Mouse (Mus musculus) midbrain, embryonic 16.5 days (tissue): Measurements from ENCODE around the gene Atp7b. TPM values are rescaled to one million over a fixed set of nuclear protein-coding genes. Genes with fewer than 3 reads are reported as not detected.

Experiments used
- ATAC-seq: fragments of 200-750 bp; cut with Nextera tagmentation; 2 replicates; pipeline ENCODE4 v1.8.0; 2017; ENCODE audit warnings: moderate TSS enrichment
- H3K27ac ChIP-seq: fragments of 300-500 bp; sonication (generic); 2 replicates; pipeline ENCODE4 v1.5.1; 2014; ENCODE audit warnings: mild to moderate bottlenecking, low read length, mixed read lengths
- H3K27me3 ChIP-seq: fragments of 300-500 bp; sonication (generic); 2 replicates; pipeline ENCODE4 v1.6.1; 2014; ENCODE audit warnings: low read depth, low read length, mixed read lengths; ENCODE audit not compliant: control insufficient read depth, insufficient read depth
- H3K36me3 ChIP-seq: fragments of 300-500 bp; sonication (generic); 2 replicates; pipeline ENCODE4 v1.6.1; 2014; ENCODE audit warnings: mild to moderate bottlenecking, low read length, moderate library complexity, mixed read lengths; ENCODE audit not compliant: control insufficient read depth, insufficient read depth
- H3K4me1 ChIP-seq: fragments of 300-500 bp; sonication (generic); 2 replicates; pipeline ENCODE4 v1.6.1; 2014; ENCODE audit warnings: mild to moderate bottlenecking, low read length, mixed read lengths; ENCODE audit not compliant: control insufficient read depth, insufficient read depth
- H3K4me2 ChIP-seq: fragments of 300-500 bp; sonication (generic); 2 replicates; pipeline ENCODE4 v1.6.1; 2014; ENCODE audit warnings: mild to moderate bottlenecking, low read length, mixed read lengths
- H3K4me3 ChIP-seq: fragments of 300-500 bp; sonication (generic); 2 replicates; pipeline ENCODE4 v1.5.1; 2014; ENCODE audit warnings: low read depth, mild to moderate bottlenecking, low read length, moderate library complexity, mixed read lengths
- H3K9ac ChIP-seq: fragments of 300-500 bp; sonication (generic); 2 replicates; pipeline ENCODE4 v1.6.1; 2014; ENCODE audit warnings: low read depth, low read length, mixed read lengths
- H3K9me3 ChIP-seq: fragments of 300-500 bp; sonication (generic); replicated peaks from 2 replicates; pipeline ENCODE4 v1.6.1; 2014; ENCODE audit warnings: mild to moderate bottlenecking, low read length, mixed read lengths; ENCODE audit not compliant: control insufficient read depth, poor library complexity, severe bottlenecking
- WGBS: fragments of 180-500 bp; shearing (Covaris S2); extraction: QIAGEN DNeasy Blood & Tissue Kit; methylation state at CpG from one replicate; pipeline ENCODE4 v1.1.7; 2014; 5-methylcytosine and 5-hydroxymethylcytosine counted together
- polyA plus RNA-seq: library from polyadenylated mRNA; unstranded; fragments of >200 nt; fragmentation: Nextera tagmentation; extraction: Ambion mirVana; gene quantifications from 2 replicates; pipeline ENCODE4 v1.2.1, GENCODE M21; 2015

Atp7b gene
- polyA plus RNA-seq, 1 experiment from 2014 or later, result 1.5 TPM

GRCm38 (mm10) chr8:21966646-21967045, 93.5 kb downstream of the Atp7b start:
- no peaks in the 10 kb centered on the region for H3K27me3 ChIP-seq
- 75% methylated on average over 1 of the region's 1 CpGs for WGBS
- no peaks in the 10 kb centered on the region for H3K9me3 ChIP-seq
- H3K27ac ChIP-seq, result no peak overlapping the region
- no peak overlapping the region for H3K9ac ChIP-seq
- H3K36me3 ChIP-seq, result no peaks in the 10 kb centered on the region
- no peak overlapping the region for H3K4me3 ChIP-seq
- no peaks in the 10 kb centered on the region for H3K4me1 ChIP-seq
- ATAC-seq, result no peak
- no peak overlapping the region for H3K4me2 ChIP-seq

DNA sequence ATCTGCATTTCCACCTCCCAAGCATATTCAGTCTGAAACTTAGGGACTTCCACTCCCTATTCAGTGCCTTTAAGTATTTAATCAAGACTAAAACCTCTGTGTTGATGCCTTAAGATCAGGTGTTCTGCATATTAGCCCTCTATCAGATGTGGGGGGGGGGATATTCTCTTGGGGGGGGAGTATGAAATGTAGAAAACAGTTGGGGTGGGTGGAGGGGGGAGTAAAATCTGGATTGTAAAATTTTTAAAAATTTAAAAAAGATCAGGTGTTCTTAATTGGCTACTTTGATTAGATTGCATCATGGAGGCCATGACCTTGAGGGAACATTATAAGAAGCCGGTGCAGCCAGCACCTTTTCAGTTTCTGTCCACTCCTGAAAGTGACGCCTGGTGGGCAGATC, 101.7 kb downstream of the Atp7b start, which contains the start of gene Fam90a1a:
TSS of gene Fam90a1a (plus strand) at position 301 of the 400 bp plus-strand sequence.
- Histone ChIP-seq H3K4me2 (no peak within 1 kb of the TSS), H3K9me3 (no peaks in the 10 kb centered on the region), H3K27ac (no peak within 1 kb of the TSS), H3K27me3 (no peaks in the 10 kb centered on the region), H3K4me3 (no peak within 1 kb of the TSS), H3K9ac (no peak within 1 kb of the TSS), H3K4me1 (no peaks in the 10 kb centered on the region), H3K36me3 (no peaks in the 10 kb centered on the region)
- ATAC-seq, result no peak
- 94% methylated on average over 2 of the region's 2 CpGs for WGBS

- Histone ChIP-seq H3K4me3 (no peak overlapping the region), H3K36me3 (no peaks in the 10 kb centered on the region), H3K9ac (no peak overlapping the region), H3K9me3 (no peaks in the 10 kb centered on the region), H3K27me3 (no peaks in the 10 kb centered on the region), H3K4me2 (no peak overlapping the region), H3K27ac (no peak overlapping the region), H3K4me1 (no peaks in the 10 kb centered on the region)
- WGBS, result 77% methylated on average over 3 of the region's 3 CpGs
- no peak for ATAC-seq
Measured at GRCm38 (mm10) chr8:21956336-21956735, 103.8 kb downstream of the Atp7b start.

DNA sequence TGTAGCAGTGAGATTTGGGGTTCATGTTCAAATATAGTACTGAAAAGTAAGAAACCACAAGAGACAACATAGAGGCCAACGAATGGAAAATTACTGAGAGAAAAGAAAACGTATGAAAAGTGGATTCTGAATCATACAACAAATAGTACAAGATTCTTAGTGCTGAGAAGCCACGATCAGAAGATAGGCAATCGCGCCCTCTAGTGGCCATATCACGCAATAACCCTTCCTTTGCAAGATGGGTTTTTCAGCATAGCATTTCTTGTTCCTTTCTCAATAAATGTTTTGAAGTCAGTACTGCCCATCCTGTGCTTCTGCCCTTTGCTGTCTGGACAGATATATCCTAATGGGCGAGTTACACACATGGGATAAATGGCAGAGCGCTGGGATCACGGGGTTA, 104.8 kb downstream of the Atp7b start:
- no peak for ATAC-seq
- no peaks in the 10 kb centered on the region for H3K9me3 ChIP-seq
- H3K4me1 ChIP-seq, result no peaks in the 10 kb centered on the region
- no peak overlapping the region for H3K27ac ChIP-seq
- no peak overlapping the region for H3K4me3 ChIP-seq
- no peaks in the 10 kb centered on the region for H3K27me3 ChIP-seq
- H3K36me3 ChIP-seq, result no peaks in the 10 kb centered on the region
- H3K9ac ChIP-seq, result no peak overlapping the region
- 6% methylated on average over 9 of the region's 9 CpGs for WGBS
- no peak overlapping the region for H3K4me2 ChIP-seq

- no peaks in the 10 kb centered on the region for H3K36me3 ChIP-seq
- H3K4me2 ChIP-seq, result no peak overlapping the region
- 53% methylated on average over 9 of the region's 9 CpGs for whole genome bisulfite sequencing
- H3K4me1 ChIP-seq, result no peaks in the 10 kb centered on the region
- no peaks in the 10 kb centered on the region for H3K9me3 ChIP-seq
- no peak for ATAC-seq
- H3K9ac ChIP-seq, result no peak overlapping the region
- no peaks in the 10 kb centered on the region for H3K27me3 ChIP-seq
- H3K27ac ChIP-seq, result no peak overlapping the region
- H3K4me3 ChIP-seq, result no peak overlapping the region
Measured at GRCm38 (mm10) chr8:21947311-21948017, 112.6 kb downstream of the Atp7b start.

DNA sequence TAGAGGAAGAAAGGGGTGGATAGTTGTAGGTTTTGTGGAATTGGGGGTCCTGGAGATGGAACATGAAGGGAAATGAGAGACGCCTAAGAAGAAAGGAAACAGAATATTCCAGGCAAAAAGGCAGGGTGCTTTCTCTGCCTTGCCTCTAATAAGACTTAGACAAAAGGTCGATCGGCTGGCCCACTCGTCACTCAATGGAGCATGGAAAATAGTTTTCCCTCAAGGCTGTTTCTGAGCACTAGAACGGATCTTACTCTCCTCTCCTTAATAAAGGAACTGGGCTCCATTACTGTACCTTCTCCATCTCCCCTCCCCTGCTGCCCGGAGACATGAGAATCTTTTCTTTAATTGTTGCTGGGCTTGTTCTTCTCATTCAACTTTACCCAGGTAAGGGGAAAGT, 113.6 kb downstream of the Atp7b start, which contains the start of gene Defb13:
TSS of gene Defb13 (plus strand) at position 301 of the 400 bp plus-strand sequence.
- WGBS, result 76% methylated on average over 6 of the region's 6 CpGs

More for the DNA sequence above, 113.6 kb downstream of the Atp7b start, which contains the start of gene Defb13:
- no peak for ATAC-seq
- Histone ChIP-seq H3K4me3 (no peak within 1 kb of the TSS), H3K27me3 (no peaks in the 10 kb centered on the region), H3K9ac (no peak within 1 kb of the TSS), H3K36me3 (no peaks in the 10 kb centered on the region), H3K9me3 (no peaks in the 10 kb centered on the region), H3K4me1 (no peaks in the 10 kb centered on the region), H3K4me2 (no peak within 1 kb of the TSS), H3K27ac (no peak within 1 kb of the TSS)

Other genes with a start within 250 kb of the Atp7b start
- not detected in 2 replicates for gene Defb50, start 236.8 kb downstream of the Atp7b start, polyA plus RNA-seq
- gene Defb2, start 220.4 kb downstream of the Atp7b start, polyA plus RNA-seq, result not detected in 2 replicates
- not detected in 2 replicates for gene Defb10, start 201.4 kb downstream of the Atp7b start, polyA plus RNA-seq
- not detected in 2 replicates for gene Defb9, start 174.9 kb downstream of the Atp7b start, polyA plus RNA-seq
- 5.6 and 10.9 TPM in 2 replicates for gene Defb11, start 153.9 kb downstream of the Atp7b start, polyA plus RNA-seq
- gene Defb15, start 127.6 kb downstream of the Atp7b start, polyA plus RNA-seq, result not detected in 2 replicates
- gene Defb35, start 122.0 kb downstream of the Atp7b start, polyA plus RNA-seq, result not detected in 2 replicates
- not detected in 2 replicates for gene Defb13, start 113.5 kb downstream of the Atp7b start, polyA plus RNA-seq
- gene Fam90a1a, start 101.6 kb downstream of the Atp7b start, polyA plus RNA-seq, result not detected in 2 replicates
- not detected in 2 replicates for gene Ccdc70, start 90.5 kb downstream of the Atp7b start, polyA plus RNA-seq
- gene Alg11, start 416 bp upstream of the Atp7b start, polyA plus RNA-seq, result 44.5 and 49.6 TPM in 2 replicates
- 1.0 and 1.3 TPM in 2 replicates for gene Nek5, start 64.7 kb upstream of the Atp7b start, polyA plus RNA-seq
- gene Nek3, start 106.1 kb upstream of the Atp7b start, polyA plus RNA-seq, result 6.1 and 9.1 TPM in 2 replicates
- gene Ckap2, start 125.5 kb upstream of the Atp7b start, polyA plus RNA-seq, result 6.6 and 8.4 TPM in 2 replicates
- 41.6 and 44.2 TPM in 2 replicates for gene Vps36, start 132.5 kb upstream of the Atp7b start, polyA plus RNA-seq
- gene Thsd1, start 167.0 kb upstream of the Atp7b start, polyA plus RNA-seq, result 7.1 and 7.3 TPM in 2 replicates
- not detected in 2 replicates for gene Tpte, start 223.1 kb upstream of the Atp7b start, polyA plus RNA-seq